Mouse (Mus musculus): ENCODE data around the gene Akap17b.

GRCm38 (mm10) chrX:36595247-36595646 is 49.9 kb downstream of the Akap17b start:
- TF ChIP-seq POLR2A (IDR thresholded peaks at IDR 0.05; ENCODE audit: extremely low read depth, insufficient read depth, low read length) (no peak), CTCF (IDR thresholded peaks at IDR 0.05; ENCODE audit: extremely low read depth, insufficient read depth, low read length) (no peak)

All from cortical plate, adult 2 months (tissue).